Mouse (Mus musculus) embryonic facial prominence, embryonic 10.5 days (tissue): ENCODE results near the gene Mapk13. TPM values are rescaled to one million over a fixed set of nuclear protein-coding genes. Genes with fewer than 3 reads are reported as not detected.

ENCODE experiments used
- DNase-seq: peaks from one replicate; pipeline ENCODE4 v3.0.0-alpha.2; 2017; ENCODE audit warnings: low spot score
- H3K27ac ChIP-seq: fragments of 300-500 bp; sonication (generic); replicated peaks from 2 replicates; pipeline ENCODE4 v1.5.1; 2016; ENCODE audit warnings: mild to moderate bottlenecking
- H3K27me3 ChIP-seq: fragments of 300-500 bp; sonication (generic); replicated peaks from 2 replicates; pipeline ENCODE4 v1.6.1; 2016; ENCODE audit warnings: low read depth, mild to moderate bottlenecking; ENCODE audit not compliant: poor library complexity, severe bottlenecking
- H3K36me3 ChIP-seq: fragments of 300-500 bp; sonication (generic); replicated peaks from 2 replicates; pipeline ENCODE4 v1.6.1; 2016; ENCODE audit warnings: mild to moderate bottlenecking, moderate library complexity
- H3K4me1 ChIP-seq: fragments of 300-500 bp; sonication (generic); 2 replicates; pipeline ENCODE4 v1.6.1; 2016
- H3K4me3 ChIP-seq: fragments of 300-500 bp; sonication (generic); 2 replicates; pipeline ENCODE4 v1.5.1; 2016; ENCODE audit warnings: mild to moderate bottlenecking, moderate library complexity
- H3K9me3 ChIP-seq: fragments of 300-500 bp; sonication (generic); 2 replicates; pipeline ENCODE4 v1.6.1; 2016; ENCODE audit warnings: mild to moderate bottlenecking
- WGBS: fragments of 180-500 bp; shearing (Covaris S2); methylation state at CpG from one replicate; pipeline ENCODE4 v1.1.7; 2016; 5-methylcytosine and 5-hydroxymethylcytosine counted together
- polyA plus RNA-seq: library from polyadenylated mRNA; unstranded; fragments of >200 nt; fragmentation: Nextera tagmentation; extraction: Ambion mirVana; gene quantifications from 2 replicates; pipeline ENCODE4 v1.2.1, GENCODE M21; 2016

The Mapk13 gene
- polyA plus RNA-seq, 1 experiment from 2014 or later, result 19.4 TPM

DNA sequence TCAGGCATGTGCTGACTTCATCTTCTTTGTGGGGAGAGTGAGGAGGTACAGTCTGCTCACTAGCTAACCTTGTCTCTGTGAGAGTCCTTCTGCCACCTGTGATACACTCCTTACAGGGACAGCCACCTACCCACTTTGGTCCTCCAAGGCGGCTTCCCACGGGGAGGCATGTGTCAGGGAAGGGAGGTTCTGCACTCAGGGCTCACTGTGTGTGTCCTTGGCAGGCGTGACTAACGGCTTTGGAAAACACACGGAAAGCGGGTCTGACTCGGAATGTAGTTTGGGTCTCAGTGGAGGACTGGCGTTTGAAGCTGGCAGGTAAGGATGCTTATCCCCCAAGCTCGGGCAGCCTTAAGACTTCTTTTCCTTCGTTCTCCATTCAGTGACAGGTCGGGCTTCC lies 54.7 kb downstream of the Mapk13 start:
- no peak overlapping the region for H3K4me3 ChIP-seq
- no peaks in the 10 kb centered on the region for H3K27me3 ChIP-seq
- no peaks in the 10 kb centered on the region for H3K4me1 ChIP-seq
- peak overlapping the region; percentile 45 for H3K27ac ChIP-seq
- WGBS, result 85% methylated on average over 11 of the region's 11 CpGs
- no peak for DNase-seq
- H3K9me3 ChIP-seq, result no peaks in the 10 kb centered on the region
- peaks cover 99% of the 10 kb centered on the region for H3K36me3 ChIP-seq

DNA sequence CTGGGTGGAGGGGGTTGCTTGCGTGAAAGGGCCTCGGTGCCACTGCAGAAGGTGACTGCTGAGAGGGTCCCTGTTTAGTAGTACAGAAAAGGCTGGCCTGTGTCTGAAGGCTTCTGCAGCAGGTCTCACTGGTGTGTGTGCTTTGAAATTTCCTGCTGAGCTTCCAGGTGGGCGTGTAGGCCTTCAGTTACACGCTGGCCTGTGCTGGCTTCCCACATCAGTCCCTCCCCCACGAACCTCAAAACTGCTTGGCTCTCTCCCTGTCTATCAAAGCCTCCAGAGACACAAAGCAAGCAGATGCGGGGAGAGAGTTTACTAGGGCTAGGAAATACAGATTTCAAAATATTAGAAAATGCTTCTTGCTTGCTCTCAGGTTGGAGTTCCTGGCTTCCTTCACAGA lies 55.8 kb downstream of the Mapk13 start:
- Histone ChIP-seq H3K27me3 (no peaks in the 10 kb centered on the region), H3K4me3 (no peak overlapping the region), H3K4me1 (no peaks in the 10 kb centered on the region), H3K36me3 (peaks cover 100% of the 10 kb centered on the region), H3K27ac (no peak overlapping the region), H3K9me3 (no peaks in the 10 kb centered on the region)
- no peak for DNase-seq
- WGBS, result 86% methylated on average over 6 of the region's 6 CpGs

DNA sequence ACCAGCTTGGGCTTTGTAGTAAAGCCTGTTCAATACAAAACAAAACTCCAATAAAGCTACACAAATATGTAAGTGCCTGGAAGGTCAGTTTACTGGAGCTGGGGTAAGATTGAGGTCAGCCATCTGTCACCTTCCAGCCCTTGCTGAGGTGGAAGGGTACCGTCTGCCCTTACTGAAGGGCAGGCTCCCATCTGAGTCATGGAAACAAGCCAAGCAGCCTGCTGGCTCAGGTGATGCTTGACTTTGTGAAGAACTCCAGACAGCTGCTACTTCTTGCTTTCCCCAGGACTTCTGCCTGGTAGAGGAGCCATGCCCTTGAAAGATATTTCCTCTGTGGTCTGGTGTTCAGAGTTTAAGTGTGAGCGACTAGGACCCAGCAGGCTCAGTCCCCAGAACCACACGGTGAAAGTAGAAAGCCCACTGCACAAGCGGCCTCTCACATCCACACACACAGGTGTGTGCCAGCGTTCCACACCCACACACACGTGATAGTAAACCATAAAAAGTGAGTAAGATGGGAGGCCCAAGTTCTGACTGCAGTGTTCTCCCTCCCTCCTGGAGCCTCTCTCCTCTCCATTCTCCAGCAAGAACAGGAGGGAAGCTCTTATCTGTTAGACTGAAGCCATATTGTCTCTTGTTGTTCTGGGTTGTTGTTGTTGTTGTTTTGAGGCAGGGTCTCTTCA lies 56.4 kb downstream of the Mapk13 start:
- Histone ChIP-seq H3K36me3 (peaks cover 100% of the 10 kb centered on the region), H3K4me3 (no peak overlapping the region), H3K27me3 (no peaks in the 10 kb centered on the region), H3K9me3 (no peaks in the 10 kb centered on the region), H3K4me1 (0 out of 2 replicates have a peak, but pooled peaks cover under 1% of the 10 kb centered on the region), H3K27ac (no peak overlapping the region)
- WGBS, result 91% methylated on average over 6 of the region's 6 CpGs
- no peak for DNase-seq

DNA sequence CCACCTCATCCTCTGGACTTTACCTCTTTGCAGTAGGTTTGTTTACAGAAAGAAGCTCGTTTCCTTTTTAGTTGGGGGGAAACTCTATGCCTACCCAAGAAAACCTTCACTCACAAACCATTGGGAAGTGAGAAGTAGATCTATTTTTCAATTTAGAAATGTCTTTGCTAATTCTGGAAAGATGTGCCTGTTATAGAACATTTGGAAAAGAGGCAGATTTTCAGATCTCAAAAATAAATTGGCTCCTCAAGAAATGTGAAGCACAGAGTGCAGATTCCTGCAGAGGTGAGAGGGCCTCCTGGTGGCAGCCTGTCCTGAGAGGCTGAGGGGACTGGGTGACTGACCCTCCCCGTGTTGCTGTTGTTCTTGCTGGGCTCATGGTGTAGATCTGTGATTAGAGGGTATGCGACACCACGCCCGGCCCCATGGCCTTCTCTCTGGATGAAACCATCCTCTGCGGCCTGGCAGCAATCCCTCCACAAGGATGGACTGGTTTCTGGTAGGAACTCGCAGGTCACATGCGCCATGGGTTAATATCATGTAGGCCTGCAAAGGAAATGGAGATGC lies 58.7 kb downstream of the Mapk13 start:
- Histone ChIP-seq H3K27me3 (no peaks in the 10 kb centered on the region), H3K27ac (no peak overlapping the region), H3K4me1 (peaks cover 10% of the 10 kb centered on the region; the same call in 1 of the 2 replicates), H3K36me3 (peaks cover 100% of the 10 kb centered on the region), H3K9me3 (no peaks in the 10 kb centered on the region), H3K4me3 (no peak overlapping the region)
- no peak for DNase-seq
- WGBS, result 92% methylated on average over 8 of the region's 8 CpGs

DNA sequence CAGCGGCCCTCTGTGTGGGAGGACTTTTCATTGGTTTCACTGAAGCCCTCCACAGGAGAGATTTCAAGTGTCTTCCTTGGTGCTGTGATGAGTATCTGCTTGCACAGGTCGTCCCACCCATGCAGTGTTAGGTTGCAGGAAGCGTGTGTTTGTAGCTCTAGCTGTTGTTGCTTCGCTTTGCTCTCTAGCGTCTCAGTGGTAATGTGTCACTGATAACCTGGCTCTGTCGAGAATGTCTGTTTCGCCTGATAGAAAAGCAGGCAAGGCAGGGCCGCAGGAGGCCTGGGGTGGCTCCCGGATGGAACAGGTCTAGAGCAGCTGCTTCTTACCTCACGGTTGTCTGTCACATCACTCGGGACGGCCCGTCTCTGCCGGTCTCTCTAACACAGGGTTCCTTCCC lies 60.0 kb downstream of the Mapk13 start:
- Histone ChIP-seq H3K27ac (no peak overlapping the region), H3K4me3 (no peak overlapping the region), H3K4me1 (peaks cover 10% of the 10 kb centered on the region; the same call in 1 of the 2 replicates), H3K27me3 (no peaks in the 10 kb centered on the region), H3K36me3 (peaks cover 100% of the 10 kb centered on the region), H3K9me3 (no peaks in the 10 kb centered on the region)
- no peak for DNase-seq
- WGBS, result 88% methylated on average over 14 of the region's 14 CpGs

Other genes starting within 250 kb of the Mapk13 start
- gene Armc12, start 238.5 kb upstream of the Mapk13 start, polyA plus RNA-seq, result not detected in 2 replicates
- gene Clpsl2, start 219.9 kb upstream of the Mapk13 start, polyA plus RNA-seq, result not detected in 2 replicates
- gene Clps, start 208.5 kb upstream of the Mapk13 start, polyA plus RNA-seq, result not detected in 2 replicates
- gene Lhfpl5, start 193.7 kb upstream of the Mapk13 start, polyA plus RNA-seq, result 1.1 TPM in 2 replicates
- 130 and 133 TPM in 2 replicates for gene Srpk1, start 146.6 kb upstream of the Mapk13 start, polyA plus RNA-seq
- gene Slc26a8, start 79.1 kb upstream of the Mapk13 start, polyA plus RNA-seq, result 0.21 and 0.77 TPM in 2 replicates
- 48.1 and 50.7 TPM in 2 replicates for gene Mapk14, start 78.0 kb upstream of the Mapk13 start, polyA plus RNA-seq
- gene AC170998.1, start 43.2 kb upstream of the Mapk13 start, polyA plus RNA-seq, result 3.3 and 3.6 TPM in 2 replicates
- 9.1 and 12.1 TPM in 2 replicates for gene Brpf3, start 31.8 kb downstream of the Mapk13 start, polyA plus RNA-seq
- gene Pnpla1, start 89.1 kb downstream of the Mapk13 start, polyA plus RNA-seq, result 0.09 TPM in 1 of 2 replicates, not detected in the other
- 0.10 and 0.17 TPM in 2 replicates for gene 4930539E08Rik, start 146.0 kb downstream of the Mapk13 start, polyA plus RNA-seq
- gene Pxt1, start 174.5 kb downstream of the Mapk13 start, polyA plus RNA-seq, result 0.20 TPM in 1 of 2 replicates, not detected in the other
- 125 and 126 TPM in 2 replicates for gene Kctd20, start 182.7 kb downstream of the Mapk13 start, polyA plus RNA-seq
- gene Stk38, start 238.7 kb downstream of the Mapk13 start, polyA plus RNA-seq, result 118 and 125 TPM in 2 replicates